Comparison of ENCODE assay signal across 23 mouse cellular contexts in the genomic region with DNA sequence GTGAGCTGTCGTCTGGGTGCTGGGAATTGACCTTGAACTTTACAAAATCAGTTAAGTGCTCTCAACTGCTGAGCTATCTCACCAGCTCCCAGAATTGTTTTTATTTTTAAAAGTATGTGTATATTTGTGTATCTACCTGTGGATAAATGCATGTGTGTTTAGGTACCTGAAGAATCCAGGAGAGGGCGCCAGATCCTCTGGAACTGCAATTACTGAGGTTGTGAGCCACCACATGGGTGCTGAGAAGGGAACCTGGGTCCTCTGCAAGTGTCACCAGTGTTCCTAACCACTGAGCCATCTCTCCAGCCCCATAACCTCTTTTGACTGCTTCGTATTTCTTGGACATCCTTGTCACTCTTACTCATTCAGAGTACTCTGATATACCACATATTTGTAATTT. TPM values are rescaled to one million over a fixed set of nuclear protein-coding genes. Genes with fewer than 3 reads are reported as not detected.
A peak's percentile ranks its signal among the peaks of the same experiment; 100 is the strongest.
DNase-seq lines count a peak whose midpoint lies in the region; ATAC-seq and TF ChIP-seq lines count a peak whose summit lies in the region.
"Had no signal": no experiment of that assay in that cellular context is flagged by ENCODE, and none has a peak within 500 bp of the region (broad histone marks: within the 10 kb centered on the region; RNA-seq: fewer than 3 reads in every experiment).

No protein-coding gene starts in this region.

- H3K79me2 ChIP-seq in MEL (ENCODE audit: control insufficient read depth, insufficient read depth, low read length, poor library complexity): no peaks in the 10 kb centered on the region

- TF ChIP-seq POLR2A in MEL (IDR thresholded peaks at IDR 0.05; ENCODE audit: control insufficient read depth in 1 of 2, insufficient read depth in 1 of 2, low read depth in 1 of 2, low read length in 2 of 2, poor library complexity in 1 of 2): no peak

- 0 out of 2 replicates have a peak, but pooled peaks cover 4% of the 10 kb centered on the region for H3K4me1 ChIP-seq in hindbrain, postnatal 0 days (ENCODE audit: insufficient read depth, low read length)
- peaks cover 13% of the 10 kb centered on the region for H3K4me1 ChIP-seq in hindbrain, embryonic 12.5 days
- H3K4me1 ChIP-seq in liver, postnatal 0 days (ENCODE audit: insufficient read depth): no peaks in the 10 kb centered on the region
- H3K4me1 ChIP-seq in liver, embryonic 11.5 days (replicated peaks; ENCODE audit: control insufficient read depth, insufficient read depth, low read length): no peaks in the 10 kb centered on the region
- H3K4me1 ChIP-seq in MEL (ENCODE audit: control insufficient read depth in 1 of 2, insufficient read depth in 2 of 2, low read length in 2 of 2): peaks cover 0 to 2% of the 10 kb centered on the region in 2 experiments; a peak in 1 of 4 replicates
- H3K4me1 ChIP-seq in stomach, postnatal 0 days (replicated peaks; ENCODE audit: control insufficient read depth, insufficient read depth): no peaks in the 10 kb centered on the region

- TF ChIP-seq CTCF in hindbrain, postnatal 0 days (IDR thresholded peaks at IDR 0.05; ENCODE audit: low read depth): 0 out of 2 replicates have a peak, but pooled peaks have one; percentile 17
- TF ChIP-seq CTCF in liver, postnatal 0 days (IDR thresholded peaks at IDR 0.05; ENCODE audit: low read depth): 0 out of 2 replicates have a peak, but pooled peaks have one; percentile 6
- TF ChIP-seq CTCF in MEL (IDR thresholded peaks at IDR 0.05 in 2 of 3, conservative IDR thresholded peaks at IDR 0.05 in 1 of 3; ENCODE audit: control insufficient read depth in 1 of 3, insufficient read depth in 1 of 3, low read depth in 2 of 3, low read length in 3 of 3, poor library complexity in 1 of 3, severe bottlenecking in 1 of 3): peak; percentile 10 to 34 (median 14); a peak in 3 of 6 replicates
- TF ChIP-seq CTCF in stomach, postnatal 0 days (IDR thresholded peaks at IDR 0.05; ENCODE audit: low read depth): 0 out of 2 replicates have a peak, but pooled peaks have one; percentile 4

- no peak overlapping the region for H3K9ac ChIP-seq in hindbrain, postnatal 0 days (replicated peaks; ENCODE audit: low read length)
- no peak overlapping the region for H3K9ac ChIP-seq in hindbrain, embryonic 12.5 days
- no peak overlapping the region for H3K9ac ChIP-seq in liver, postnatal 0 days (replicated peaks)
- H3K9ac ChIP-seq in liver, embryonic 11.5 days (ENCODE audit: low read depth, low read length): no peak overlapping the region
- no peak overlapping the region for H3K9ac ChIP-seq in MEL (ENCODE audit: control insufficient read depth, low read depth, low read length, poor library complexity, severe bottlenecking)
- H3K9ac ChIP-seq in stomach, postnatal 0 days (ENCODE audit: low read length): no peak overlapping the region
- H3K9ac ChIP-seq: embryonic facial prominence, embryonic 12.5 days; hindbrain, embryonic 13.5 days had no signal

- TF ChIP-seq EP300 in liver, postnatal 0 days (IDR thresholded peaks at IDR 0.05; ENCODE audit: low read depth): no peak
- TF ChIP-seq EP300 in MEL (IDR thresholded peaks at IDR 0.05; ENCODE audit: low read depth in 1 of 2, low read length in 2 of 2): no peak
- TF ChIP-seq EP300 in stomach, postnatal 0 days (optimal IDR thresholded peaks at IDR 0.05): no peak

- WGBS in hindbrain, postnatal 0 days: 75% methylated on average over 3 of the region's 3 CpGs
- 72% methylated on average over 3 of the region's 3 CpGs for WGBS in hindbrain, embryonic 12.5 days
- WGBS in liver, postnatal 0 days (ENCODE audit: insufficient replicate concordance): 62% methylated on average over 3 of the region's 3 CpGs
- 66% methylated on average over 3 of the region's 3 CpGs for WGBS in liver, embryonic 11.5 days
- 63% methylated on average over 3 of the region's 3 CpGs for WGBS in stomach, postnatal 0 days

- ATAC-seq in hindbrain, postnatal 0 days: no peak
- ATAC-seq in hindbrain, embryonic 12.5 days (ENCODE audit: low FRiP score): no peak
- no peak for ATAC-seq in liver, postnatal 0 days
- no peak for ATAC-seq in liver, embryonic 11.5 days (replicated peaks; ENCODE audit: low FRiP score)
- no peak for ATAC-seq in stomach, postnatal 0 days (ENCODE audit: low FRiP score, low TSS enrichment)
- ATAC-seq: CD4-positive, CD25-positive, alpha-beta regulatory T cell, adult 4 months; forebrain, embryonic 16.5 days had no signal

- no peaks in the 10 kb centered on the region for H3K36me3 ChIP-seq in hindbrain, postnatal 0 days (ENCODE audit: insufficient read depth, low read length)
- no peaks in the 10 kb centered on the region for H3K36me3 ChIP-seq in hindbrain, embryonic 12.5 days
- H3K36me3 ChIP-seq in liver, postnatal 0 days (replicated peaks; ENCODE audit: insufficient read depth, low read length): no peaks in the 10 kb centered on the region
- no peaks in the 10 kb centered on the region for H3K36me3 ChIP-seq in liver, embryonic 11.5 days (ENCODE audit: control insufficient read depth, insufficient read depth, low read length)
- no peaks in the 10 kb centered on the region for H3K36me3 ChIP-seq in MEL (ENCODE audit: control insufficient read depth in 1 of 2, insufficient read depth in 2 of 2, low read length in 2 of 2)
- H3K36me3 ChIP-seq in stomach, postnatal 0 days (ENCODE audit: control insufficient read depth, insufficient read depth, low read length): no peaks in the 10 kb centered on the region
- H3K36me3 ChIP-seq: embryonic facial prominence, embryonic 12.5 days; G1E; heart, embryonic 10.5 days; hindbrain, embryonic 13.5 days had no signal

- no peak; the same call in none of the 2 replicates for TF ChIP-seq RAD21 in MEL (IDR thresholded peaks at IDR 0.05; ENCODE audit: low read depth, low read length)

- H3K4me2 ChIP-seq in hindbrain, postnatal 0 days (ENCODE audit: low read depth, low read length): no peak overlapping the region
- H3K4me2 ChIP-seq in hindbrain, embryonic 12.5 days (replicated peaks): no peak overlapping the region
- H3K4me2 ChIP-seq in liver, postnatal 0 days (ENCODE audit: low read depth, low read length): no peak overlapping the region
- no peak overlapping the region for H3K4me2 ChIP-seq in liver, embryonic 11.5 days
- no peak overlapping the region for H3K4me2 ChIP-seq in stomach, postnatal 0 days (replicated peaks; ENCODE audit: low read depth)
- H3K4me2 ChIP-seq: embryonic facial prominence, embryonic 12.5 days; hindbrain, embryonic 13.5 days had no signal

- no peak overlapping the region for H3K4me3 ChIP-seq in hindbrain, postnatal 0 days (ENCODE audit: low read length)
- no peak overlapping the region for H3K4me3 ChIP-seq in hindbrain, embryonic 12.5 days
- H3K4me3 ChIP-seq in liver, postnatal 0 days (ENCODE audit: low read depth, low read length): no peak overlapping the region
- no peak overlapping the region for H3K4me3 ChIP-seq in liver, embryonic 11.5 days (ENCODE audit: low read depth, low read length)
- no peak overlapping the region for H3K4me3 ChIP-seq in MEL (ENCODE audit: control insufficient read depth in 1 of 2, insufficient read depth in 1 of 2, low read depth in 2 of 2, low read length in 2 of 2)
- no peak overlapping the region for H3K4me3 ChIP-seq in stomach, postnatal 0 days (ENCODE audit: low read depth, low read length)
- H3K4me3 ChIP-seq: embryonic facial prominence, embryonic 12.5 days; heart, embryonic 10.5 days; hindbrain, embryonic 13.5 days had no signal

- H3K27ac ChIP-seq in hindbrain, postnatal 0 days: no peak overlapping the region
- no peak overlapping the region for H3K27ac ChIP-seq in hindbrain, embryonic 12.5 days
- H3K27ac ChIP-seq in liver, postnatal 0 days (ENCODE audit: low read depth): no peak overlapping the region
- no peak overlapping the region for H3K27ac ChIP-seq in liver, embryonic 11.5 days (ENCODE audit: low read depth, low read length)
- no peak overlapping the region for H3K27ac ChIP-seq in MEL (ENCODE audit: control insufficient read depth, low read depth, low read length)
- no peak overlapping the region for H3K27ac ChIP-seq in stomach, postnatal 0 days (replicated peaks)
- H3K27ac ChIP-seq: embryonic facial prominence, embryonic 12.5 days; heart, embryonic 10.5 days; hindbrain, embryonic 13.5 days had no signal

- peaks cover 6% of the 10 kb centered on the region; the same call in 1 of the 2 replicates for H3K9me3 ChIP-seq in hindbrain, postnatal 0 days (ENCODE audit: low read length)
- peaks cover 11% of the 10 kb centered on the region; the same call in 1 of the 2 replicates for H3K9me3 ChIP-seq in hindbrain, embryonic 12.5 days (replicated peaks)
- H3K9me3 ChIP-seq in liver, postnatal 0 days (ENCODE audit: low read length): 0 out of 2 replicates have a peak, but pooled peaks cover 5% of the 10 kb centered on the region
- no peaks in the 10 kb centered on the region for H3K9me3 ChIP-seq in liver, embryonic 11.5 days (ENCODE audit: control insufficient read depth, low read length)
- no peaks in the 10 kb centered on the region for H3K9me3 ChIP-seq in MEL (replicated peaks; ENCODE audit: insufficient read depth, low read length)
- H3K9me3 ChIP-seq in stomach, postnatal 0 days (ENCODE audit: control insufficient read depth, low read length): no peaks in the 10 kb centered on the region

- no peaks in the 10 kb centered on the region; the same call in 1 of the 2 replicates for H3K27me3 ChIP-seq in hindbrain, postnatal 0 days (ENCODE audit: insufficient read depth, low read length)
- H3K27me3 ChIP-seq in hindbrain, embryonic 12.5 days: no peaks in the 10 kb centered on the region; the same call in none of the 2 replicates
- H3K27me3 ChIP-seq in liver, postnatal 0 days (ENCODE audit: insufficient read depth, low read length): peaks cover 5% of the 10 kb centered on the region; the same call in 1 of the 2 replicates
- peaks cover 8% of the 10 kb centered on the region for H3K27me3 ChIP-seq in liver, embryonic 11.5 days (replicated peaks; ENCODE audit: control insufficient read depth, insufficient read depth, low read length)
- peaks cover 0 to 1% of the 10 kb centered on the region in 2 experiments; a peak in 1 of 4 replicates for H3K27me3 ChIP-seq in MEL (ENCODE audit: control insufficient read depth in 1 of 2, insufficient read depth in 2 of 2, low read length in 2 of 2)
- H3K27me3 ChIP-seq in stomach, postnatal 0 days (ENCODE audit: control insufficient read depth, insufficient read depth, low read length): no peaks in the 10 kb centered on the region

- no peak for DNase-seq in hindbrain, postnatal 0 days (ENCODE audit: low spot score)
- no peak for DNase-seq in liver, postnatal 0 days
- DNase-seq in liver, embryonic 11.5 days (ENCODE audit: low spot score): no peak
- peak; percentile 18 for DNase-seq in MEL (ENCODE audit: low read depth, low spot score)
- DNase-seq in stomach, postnatal 0 days (ENCODE audit: low spot score): no peak
- DNase-seq in spleen, postnatal 4 days (ENCODE audit: low spot score in 2 of 2): no peak
- no peak for DNase-seq in right cerebral cortex, postnatal 14 days
- DNase-seq: adrenal gland, adult 8-10 months; B cell, adult 2 months; cerebellum, adult 11-12 months; cerebellum, adult 9-10 months; cerebellum, postnatal 25 days; gastrocnemius, postnatal 10 days; heart, adult 18-20 months; heart, postnatal 10 days; heart, postnatal 4 days had no signal

RNA-seq across cellular contexts. Expression of a gene that starts 53.6 kb away (rescaled TPM):
- total RNA-seq in hindbrain, postnatal 0 days (2014; rRNA removed): 17.3 and 21.1 TPM in 2 replicates
- 2.1 and 2.2 TPM in 2 replicates for polyA plus RNA-seq in hindbrain, postnatal 0 days (2015; fragmentation: Nextera tagmentation; extraction: Ambion mirVana)
- 5.0 and 5.6 TPM in 2 replicates for polyA plus RNA-seq in hindbrain, embryonic 12.5 days (2016; fragmentation: Nextera tagmentation; extraction: Ambion mirVana)
- not detected in 2 replicates for polyA plus RNA-seq in liver, postnatal 0 days (2015; fragmentation: Nextera tagmentation; extraction: Ambion mirVana)
- 0.14 TPM in 1 of 2 replicates, not detected in the other for polyA plus RNA-seq in liver, embryonic 11.5 days (2014; fragmentation: Nextera tagmentation; extraction: Ambion mirVana)
- not detected in 2 replicates for total RNA-seq in MEL (2012; rRNA removed)
- not detected for polyA plus RNA-seq in MEL (2012; ENCODE audit: insufficient read depth in 1 of 2, insufficient read length in 2 of 2, low read depth in 1 of 2, low replicate concordance in 2 of 2, missing spikeins in 1 of 2)
- polyA plus RNA-seq in stomach, postnatal 0 days (2015; fragmentation: Nextera tagmentation; extraction: Ambion mirVana): 0.07 TPM in 1 of 2 replicates, not detected in the other
- total RNA-seq: heart, postnatal 10 days had no signal
- polyA plus RNA-seq: CD4-positive, CD25-positive, alpha-beta regulatory T cell, adult 4 months; forebrain, embryonic 16.5 days; G1E had no signal
